Mouse (Mus musculus) urinary bladder, postnatal 4 days (tissue): ENCODE measurements around the gene Pigw.
A peak's percentile ranks its signal among the peaks of the same experiment; 100 is the strongest.

Source experiments
- DNase-seq, 2 experiments: peaks; one replicate each; pipeline ENCODE4 v3.0.0; 2021 to 2022; ENCODE audit warnings: low spot score in 2 of 2

The Pigw gene

GRCm38 (mm10) chr11:84879772-84880464 is at the start of gene Pigw, which contains the start of gene Myo19:
Gene Pigw (minus strand): TSS chr11:84880285.
Gene Myo19 (plus strand): TSS chr11:84880148.
- peak; percentile 78 to 82 for DNase-seq

DNA sequence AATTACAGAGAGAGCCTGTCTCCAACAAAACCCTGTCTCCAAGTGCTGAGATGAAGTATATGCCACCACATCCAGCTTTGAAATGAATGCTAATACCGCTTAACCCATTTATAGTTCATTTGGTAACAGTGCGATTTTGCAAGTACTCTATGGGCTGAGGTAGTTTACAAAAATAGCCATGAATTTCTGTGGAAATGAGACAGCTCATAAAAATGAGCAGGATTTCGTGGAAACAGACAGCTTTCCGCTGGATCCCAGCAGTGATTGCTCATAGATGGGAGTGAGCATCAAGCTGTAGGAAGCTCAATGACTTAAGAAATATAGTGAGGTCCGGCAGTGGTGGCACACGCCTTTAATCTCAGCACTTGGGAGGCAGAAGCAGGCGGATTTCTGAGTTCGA is 40.9 kb upstream of the Pigw start:
- DNase-seq, result no peak

- no peak for DNase-seq
Measured at GRCm38 (mm10) chr11:84919951-84920350, 39.9 kb upstream of the Pigw start.

GRCm38 (mm10) chr11:84919276-84919675 is 39.2 kb upstream of the Pigw start:
- no peak for DNase-seq

DNA sequence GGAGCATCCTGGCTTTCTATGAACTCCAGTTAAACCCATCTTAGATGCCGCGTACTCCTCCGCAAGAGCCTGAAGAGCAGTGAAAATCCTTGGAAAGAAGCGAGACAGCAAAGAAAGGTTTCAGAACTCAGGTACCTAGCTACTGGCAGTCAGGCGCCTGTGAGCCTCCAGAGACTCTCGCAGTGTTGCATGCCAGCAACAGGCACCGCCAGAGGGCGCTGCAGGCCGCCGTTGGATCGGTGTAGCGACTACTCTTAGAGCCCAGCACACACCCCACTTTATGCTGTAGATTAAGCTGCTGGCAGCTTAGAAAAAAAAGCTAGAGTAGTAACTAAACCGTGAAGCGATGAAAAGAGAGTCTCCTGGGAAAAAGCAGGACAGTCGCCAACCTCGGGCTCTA is 38.3 kb upstream of the Pigw start:
- DNase-seq, result peak; percentile 57 to 86

- DNase-seq, result no peak
Measured at GRCm38 (mm10) chr11:84916703-84917300, 36.7 kb upstream of the Pigw start.

DNA sequence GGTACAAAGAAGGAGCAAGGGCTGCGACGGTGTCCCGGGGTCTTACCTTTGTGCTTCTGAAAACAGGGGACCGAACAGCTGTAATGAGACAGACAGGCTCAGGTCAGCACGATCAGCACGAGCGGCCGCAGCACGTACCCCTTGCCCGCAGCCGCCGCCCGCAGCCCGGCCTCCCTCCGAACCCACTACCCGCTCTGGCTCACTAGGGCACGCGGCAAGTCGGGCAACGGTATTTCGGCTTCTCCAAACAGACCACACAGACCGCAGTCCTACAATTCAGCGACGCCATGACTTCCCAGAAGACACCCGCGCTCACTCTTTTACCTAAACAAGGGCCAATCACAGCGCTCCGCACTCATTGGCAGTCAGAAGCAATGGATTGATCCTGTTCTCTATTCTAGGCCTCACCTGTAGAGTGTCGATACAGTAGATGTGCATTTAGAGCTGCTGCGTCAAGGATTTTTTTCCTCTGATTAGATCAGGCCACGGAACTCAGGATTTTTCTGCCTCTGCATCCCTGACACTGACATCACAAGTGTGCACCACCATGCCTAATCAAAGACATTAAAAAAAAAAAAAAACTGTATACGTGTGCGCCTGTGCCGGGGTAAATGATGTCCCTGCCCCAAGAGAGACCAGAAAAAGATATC is 36.1 kb upstream of the Pigw start, which contains the start of gene Znhit3:
Znhit3 (minus strand) TSS at position 314 of the 650 bp plus-strand sequence.
- DNase-seq, result peak; percentile 69

DNA sequence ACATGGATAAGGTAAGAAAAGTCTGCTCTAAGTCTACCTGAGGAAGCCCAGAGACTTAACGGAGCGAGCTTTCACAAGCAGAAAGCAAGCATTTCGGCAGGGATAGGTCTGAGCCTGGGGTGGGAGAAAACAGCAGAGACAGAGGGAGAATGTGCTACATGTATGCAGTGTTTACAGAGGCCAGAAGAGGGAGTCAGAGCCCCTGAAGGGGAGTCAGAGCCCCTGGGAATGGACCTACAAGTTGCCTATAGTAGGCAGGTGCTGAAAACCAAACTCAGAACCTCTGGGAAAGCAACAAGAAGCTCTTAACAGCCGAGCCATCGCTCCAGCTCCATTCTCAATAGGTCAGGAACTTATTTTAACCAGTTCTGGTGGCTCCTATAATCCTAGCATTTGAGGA is 34.6 kb upstream of the Pigw start:
- DNase-seq, result no peak

DNA sequence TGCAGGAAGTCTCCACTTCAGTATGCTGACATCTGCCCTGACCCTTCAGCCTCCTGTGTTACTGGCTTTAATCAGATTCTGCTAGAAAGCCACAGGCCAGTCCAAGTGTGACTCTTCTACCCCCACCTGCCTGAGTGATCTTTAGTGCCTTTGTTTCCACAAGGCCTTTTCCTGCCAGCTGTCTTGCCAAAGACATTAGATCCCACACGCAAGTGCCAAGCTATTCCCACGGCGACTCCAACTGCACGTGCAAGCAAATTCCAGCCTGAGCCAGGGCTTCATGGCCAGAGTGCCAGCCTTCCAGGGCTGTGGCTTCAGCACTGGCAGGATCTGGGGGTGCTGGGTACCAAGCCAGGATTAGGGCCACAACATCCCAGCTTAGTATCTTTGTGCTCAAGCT is 30.3 kb upstream of the Pigw start:
- DNase-seq, result no peak

DNA sequence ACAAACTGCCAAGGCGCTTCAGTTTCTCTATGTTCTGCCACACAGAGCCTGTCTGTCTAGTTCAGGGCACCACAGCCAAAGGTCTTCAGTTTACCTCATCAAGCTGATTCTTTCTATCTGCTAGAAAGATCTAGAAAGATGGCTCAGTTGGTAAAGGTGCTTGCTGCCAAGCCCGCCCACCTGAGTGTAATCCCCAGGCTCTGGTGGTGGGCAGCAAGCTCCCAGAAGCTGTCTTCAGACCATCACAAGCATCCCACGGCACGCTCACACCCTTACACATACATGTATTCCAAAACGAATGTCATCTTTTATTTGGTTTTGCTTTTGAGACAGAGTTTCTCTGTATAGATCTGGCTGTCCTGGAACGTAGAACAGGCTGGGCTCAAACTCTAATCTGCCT is 28.4 kb upstream of the Pigw start:
- DNase-seq, result no peak

GRCm38 (mm10) chr11:84907081-84907480 is 27.0 kb upstream of the Pigw start:
- DNase-seq, result no peak

GRCm38 (mm10) chr11:84904597-84905144 is 24.6 kb upstream of the Pigw start:
- DNase-seq, result no peak

- DNase-seq, result no peak
Measured at GRCm38 (mm10) chr11:84893113-84893512, 13.0 kb upstream of the Pigw start.

- peak in 1 of 2 experiments; percentile 52 for DNase-seq
Measured at GRCm38 (mm10) chr11:84891705-84892104, 11.6 kb upstream of the Pigw start.

DNA sequence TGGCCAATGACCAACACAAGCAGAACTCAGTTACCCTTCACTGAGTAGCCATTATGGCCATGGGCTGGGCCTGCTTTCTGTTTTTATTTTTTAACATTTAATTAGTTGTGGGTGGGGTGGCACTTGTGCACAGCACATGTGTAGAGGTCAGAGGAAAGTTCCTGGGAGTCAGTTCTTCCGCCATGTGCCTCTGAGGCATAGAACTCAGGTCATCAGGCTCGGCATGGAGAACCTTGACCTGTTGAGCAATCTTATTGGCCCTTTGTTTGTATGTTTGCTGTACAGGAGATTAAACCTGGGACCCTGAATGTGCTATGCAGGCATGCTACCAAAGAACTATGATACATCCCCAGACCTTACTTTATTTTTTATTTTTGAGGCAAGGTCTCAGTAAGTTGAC is 9.4 kb upstream of the Pigw start:
- DNase-seq, result no peak

DNA sequence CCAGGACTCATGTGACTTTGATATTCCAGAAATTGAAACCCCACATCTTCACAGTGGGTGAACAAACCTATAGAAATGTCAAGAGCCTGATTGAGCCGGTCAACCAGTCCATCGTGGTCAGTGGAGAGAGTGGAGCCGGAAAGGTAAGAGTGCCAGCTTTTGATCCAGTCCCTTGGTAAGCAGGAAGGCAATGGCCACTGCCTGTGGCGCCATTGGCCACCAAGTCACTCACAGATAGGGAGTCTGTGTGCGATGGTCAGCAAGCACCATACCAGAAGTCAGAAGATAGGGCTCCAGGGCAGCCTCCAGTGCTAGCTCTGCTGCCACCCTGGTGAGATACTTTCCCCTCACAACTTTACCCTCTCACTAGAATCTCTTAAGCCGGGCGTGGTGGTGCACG is 7.9 kb upstream of the Pigw start:
- no peak for DNase-seq

DNA sequence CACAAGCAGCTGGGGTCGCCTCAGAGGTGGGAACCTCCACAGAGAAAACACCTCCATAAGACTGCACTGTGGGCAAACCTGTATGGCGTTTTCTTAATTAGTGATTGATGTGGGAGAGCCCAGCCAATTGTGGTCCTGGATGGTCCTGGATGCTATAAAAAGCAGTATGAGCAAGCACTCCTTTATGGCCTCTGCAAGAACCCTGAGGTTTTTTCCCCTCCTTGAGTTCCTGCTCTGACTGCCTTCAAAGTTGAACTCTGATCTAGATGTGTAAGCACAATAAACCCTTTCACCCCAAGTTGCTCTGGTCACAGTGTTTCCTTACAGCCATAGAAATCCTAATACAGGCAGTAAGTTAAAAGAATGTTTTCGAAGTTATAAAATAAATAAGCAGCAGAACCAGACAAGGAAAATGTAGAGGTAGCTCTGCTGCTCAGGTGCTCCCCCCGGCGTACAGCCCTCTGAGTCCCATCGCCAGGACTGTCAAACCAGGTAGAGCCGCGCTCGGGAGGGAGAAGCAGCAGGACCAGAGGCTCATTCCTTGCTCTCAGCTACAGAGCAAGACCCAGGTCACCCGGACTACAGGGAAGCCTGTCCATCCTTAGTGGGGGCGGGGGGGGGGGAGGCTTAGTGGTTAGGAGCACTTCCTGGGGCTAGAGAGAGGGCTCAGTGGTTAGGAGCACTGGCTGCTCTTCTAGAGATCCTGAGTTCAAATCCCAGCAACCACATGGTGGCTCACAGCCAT is 6.9 kb upstream of the Pigw start:
- no peak for DNase-seq

- DNase-seq, result no peak
Measured at GRCm38 (mm10) chr11:84886236-84886635, 6.2 kb upstream of the Pigw start.

DNA sequence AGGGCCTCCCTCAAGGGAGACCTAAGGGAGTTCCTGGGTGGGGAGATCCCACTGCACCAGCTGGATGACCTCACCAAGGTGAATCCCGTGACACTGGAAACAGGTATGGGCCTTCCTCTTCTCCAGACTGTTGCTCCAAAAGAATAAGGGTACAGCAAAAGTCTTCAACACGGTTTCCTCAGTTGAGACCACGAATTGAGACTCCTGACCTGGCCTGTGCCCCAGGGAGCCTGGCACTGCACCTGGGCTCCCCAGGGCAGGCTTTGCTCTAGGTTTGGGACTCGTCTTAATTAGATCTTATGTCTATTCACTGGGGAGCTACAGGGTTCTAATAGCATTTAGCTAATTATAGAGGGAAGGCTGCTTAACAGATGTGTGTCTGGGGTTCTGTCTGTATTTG is 5.2 kb upstream of the Pigw start:
- DNase-seq, result no peak

- peak in 1 of 2 experiments; percentile 55 for DNase-seq
Measured at GRCm38 (mm10) chr11:84882346-84882745, 2.3 kb upstream of the Pigw start.

GRCm38 (mm10) chr11:84880971-84881370 is 886 bp upstream of the Pigw start:
- no peak for DNase-seq

DNA sequence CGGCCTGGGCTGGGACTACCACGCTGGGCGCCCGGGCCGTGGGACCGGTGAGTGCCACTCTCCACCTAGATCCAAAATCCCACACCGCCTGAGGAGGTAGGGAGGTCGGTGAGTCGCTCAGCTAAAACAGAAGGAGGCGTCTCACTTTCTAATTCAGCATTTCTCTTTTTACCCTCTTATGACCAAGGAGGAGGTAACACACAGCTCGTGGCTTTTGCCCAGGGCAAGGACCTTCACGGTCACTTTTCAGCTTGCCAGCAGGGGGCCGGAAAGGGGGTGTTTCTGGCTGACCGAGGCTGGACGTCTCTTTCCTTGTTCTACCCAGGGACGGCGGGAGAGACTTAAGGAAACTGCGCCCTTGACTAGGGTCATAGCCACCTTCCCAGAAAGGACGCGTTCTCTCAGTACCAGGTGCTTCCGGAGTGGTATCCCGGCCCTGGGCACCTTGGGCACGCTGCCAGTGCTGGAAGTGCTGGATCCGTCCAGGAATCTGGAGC is 428 bp upstream of the Pigw start:
- DNase-seq, result peak; percentile 57 to 64
